Mouse (Mus musculus) spleen, embryonic (tissue): Measurements from ENCODE around the gene Kcnk18.

ENCODE experiments used
- CTCF ChIA-PET: fragments of 350-600 bp; sonication (Branson Sonifier 250); formaldehyde crosslinking; loops from one replicate; lab custom pipeline; 2022; lab: Charles Lee

The Kcnk18 gene

DNA sequence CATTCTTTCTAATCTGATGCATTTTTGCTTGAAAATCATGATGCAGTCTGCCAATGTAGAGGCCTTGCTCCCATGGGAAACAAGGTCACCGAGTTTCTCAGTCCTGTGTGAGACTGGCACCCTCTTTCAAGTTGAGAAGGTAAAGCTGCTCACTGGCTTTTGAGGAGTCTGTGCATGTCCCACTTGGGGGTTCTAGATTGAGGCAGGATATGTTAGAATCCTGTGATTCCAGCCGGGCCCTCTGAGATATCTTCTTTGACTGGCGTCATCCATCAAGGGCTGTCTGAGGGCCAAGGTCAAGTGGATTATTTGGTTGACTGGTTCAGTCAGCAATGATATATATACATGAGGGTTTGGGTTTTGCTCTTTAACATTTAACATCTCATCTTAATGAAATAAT, 63.0 kb downstream of the Kcnk18 start:
- CTCF ChIA-PET = no interaction called here
